Mouse (Mus musculus) olfactory bulb, adult 2 months (tissue): ENCODE results near the gene Cdyl.

Experiments used
- CTCF ChIP-seq: fragments of 200-500 bp; IDR thresholded peaks from 2 replicates; pipeline ENCODE4 v1.5.1; 2012; ENCODE audit warnings: low read depth, mild to moderate bottlenecking, low read length, moderate library complexity; ENCODE audit not compliant: insufficient read depth
- POLR2A ChIP-seq: fragments of 200-500 bp; IDR thresholded peaks from 2 replicates; pipeline ENCODE4 v1.6.1; 2012; ENCODE audit warnings: mild to moderate bottlenecking, low read depth, low read length, moderate library complexity; ENCODE audit not compliant: insufficient read depth

GRCm38 (mm10) chr13:35843383-35843782, 183.8 kb downstream of the Cdyl start:
- TF ChIP-seq CTCF (no peak), POLR2A (no peak)
